Mouse (Mus musculus) kidney, embryonic 15.5 days (tissue): ENCODE data around the gene Bst2. TPM values are rescaled to one million over a fixed set of nuclear protein-coding genes. Genes with fewer than 3 reads are reported as not detected.
"Not testable (repeated sequence)": the region's sequence is repeated elsewhere in the genome, so short reads cannot be mapped to it uniquely, and the experiment has no call there.

Experiments used
- ATAC-seq: fragments of 200-750 bp; cut with Nextera tagmentation; replicated peaks from 2 replicates; pipeline ENCODE4 v1.8.0; 2017; ENCODE audit warnings: moderate TSS enrichment; ENCODE audit not compliant: low FRiP score
- H3K27ac ChIP-seq: fragments of 300-500 bp; sonication (generic); 2 replicates; pipeline ENCODE4 v1.5.1; 2015; ENCODE audit warnings: mild to moderate bottlenecking, inconsistent platforms
- H3K27me3 ChIP-seq: fragments of 300-500 bp; sonication (generic); 2 replicates; pipeline ENCODE4 v1.6.1; 2015; ENCODE audit warnings: inconsistent platforms
- H3K36me3 ChIP-seq: fragments of 300-500 bp; sonication (generic); 2 replicates; pipeline ENCODE4 v1.6.1; 2015; ENCODE audit warnings: inconsistent platforms
- H3K4me1 ChIP-seq: fragments of 300-500 bp; sonication (generic); 2 replicates; pipeline ENCODE4 v1.6.1; 2015; ENCODE audit warnings: inconsistent platforms
- H3K4me2 ChIP-seq: fragments of 300-500 bp; sonication (generic); 2 replicates; pipeline ENCODE4 v1.6.1; 2015; ENCODE audit warnings: moderate library complexity, mild to moderate bottlenecking, inconsistent platforms
- H3K4me3 ChIP-seq: fragments of 300-500 bp; sonication (generic); replicated peaks from 2 replicates; pipeline ENCODE4 v1.5.1; 2015; ENCODE audit warnings: mild to moderate bottlenecking, inconsistent platforms
- H3K9ac ChIP-seq: fragments of 300-500 bp; sonication (generic); 2 replicates; pipeline ENCODE4 v1.6.1; 2015; ENCODE audit warnings: mild to moderate bottlenecking, inconsistent platforms
- H3K9me3 ChIP-seq: fragments of 300-500 bp; sonication (generic); replicated peaks from 2 replicates; pipeline ENCODE4 v1.6.1; 2016; ENCODE audit warnings: inconsistent platforms
- WGBS: fragments of 180-500 bp; shearing (Covaris S2); methylation state at CpG from one replicate; pipeline ENCODE4 v1.1.7; 2015; ENCODE audit warnings: mixed read lengths; 5-methylcytosine and 5-hydroxymethylcytosine counted together
- polyA plus RNA-seq: library from polyadenylated mRNA; unstranded; fragments of >200 nt; fragmentation: Nextera tagmentation; extraction: Ambion mirVana; gene quantifications from 2 replicates; pipeline ENCODE4 v1.2.1, GENCODE M21; 2015

Gene Bst2
- polyA plus RNA-seq, 1 experiment from 2014 or later = 53.0 TPM

GRCm38 (mm10) chr8:71530735-71531467 lies 6.4 kb downstream of the Bst2 start:
- 54% methylated on average over 6 of the region's 12 CpGs for WGBS
- Histone ChIP-seq H3K27me3 (peaks cover 13% of the 10 kb centered on the region), H3K4me1 (peaks cover 45% of the 10 kb centered on the region), H3K27ac (0 out of 2 replicates have a peak overlapping the region, but pooled peaks have one; percentile 48)
- H3K4me3 ChIP-seq, H3K36me3 ChIP-seq, H3K4me2 ChIP-seq, H3K9ac ChIP-seq, ATAC-seq, H3K9me3 ChIP-seq: not testable (repeated sequence)

- no peak overlapping the region for H3K4me3 ChIP-seq
- peaks cover 32% of the 10 kb centered on the region for H3K27me3 ChIP-seq
- H3K4me1 ChIP-seq = peaks cover 47% of the 10 kb centered on the region
- H3K9ac ChIP-seq = no peak overlapping the region
- H3K4me2 ChIP-seq = no peak overlapping the region
- H3K9me3 ChIP-seq = no peaks in the 10 kb centered on the region
- peak overlapping the region; percentile 84 for H3K27ac ChIP-seq
- ATAC-seq = no peak
- H3K36me3 ChIP-seq = no peaks in the 10 kb centered on the region
- 79% methylated on average over 11 of the region's 11 CpGs for WGBS
These were observed 8.7 kb downstream of the Bst2 start for GRCm38 (mm10) chr8:71528362-71529073.

GRCm38 (mm10) chr8:71527162-71527870 lies 9.9 kb downstream of the Bst2 start:
- Histone ChIP-seq H3K27me3 (peaks cover 34% of the 10 kb centered on the region), H3K4me3 (no peak overlapping the region), H3K9ac (no peak overlapping the region), H3K4me1 (peaks cover 40% of the 10 kb centered on the region), H3K36me3 (no peaks in the 10 kb centered on the region), H3K4me2 (no peak overlapping the region), H3K9me3 (no peaks in the 10 kb centered on the region), H3K27ac (peak overlapping the region; percentile 84)
- 45% methylated on average over 3 of the region's 3 CpGs for WGBS
- ATAC-seq = no peak

GRCm38 (mm10) chr8:71526272-71526671 lies 11.0 kb downstream of the Bst2 start:
- Histone ChIP-seq H3K9me3 (no peaks in the 10 kb centered on the region), H3K4me1 (peaks cover 46% of the 10 kb centered on the region), H3K4me3 (no peak overlapping the region), H3K27me3 (peaks cover 34% of the 10 kb centered on the region), H3K9ac (no peak overlapping the region), H3K4me2 (no peak overlapping the region), H3K36me3 (no peaks in the 10 kb centered on the region), H3K27ac (peak overlapping the region; percentile 84)
- ATAC-seq = no peak
- WGBS = 25% methylated on average over 6 of the region's 6 CpGs

GRCm38 (mm10) chr8:71525226-71526050 lies 11.8 kb downstream of the Bst2 start, which contains the start of gene Ccdc194:
Ccdc194 (minus strand) TSS chr8:71525711.
- 10% methylated on average over 46 of the region's 46 CpGs for WGBS
- Histone ChIP-seq H3K27me3 (peaks cover 37% of the 10 kb centered on the region), H3K9me3 (no peaks in the 10 kb centered on the region), H3K4me3 (peak within 1 kb of the TSS; percentile 22), H3K4me2 (peak within 1 kb of the TSS; percentile 49), H3K9ac (peak within 1 kb of the TSS; percentile 15; the same call in 1 of the 2 replicates), H3K4me1 (peaks cover 47% of the 10 kb centered on the region), H3K27ac (peak within 1 kb of the TSS; percentile 84), H3K36me3 (no peaks in the 10 kb centered on the region)
- no peak for ATAC-seq

GRCm38 (mm10) chr8:71521634-71522033 lies 15.6 kb downstream of the Bst2 start:
- Histone ChIP-seq H3K27me3 (peaks cover 35% of the 10 kb centered on the region), H3K4me2 (peak overlapping the region; percentile 37), H3K4me3 (peak overlapping the region; percentile 14; the same call in 1 of the 2 replicates), H3K27ac (no peak overlapping the region), H3K9me3 (no peaks in the 10 kb centered on the region), H3K4me1 (peaks cover 40% of the 10 kb centered on the region), H3K36me3 (no peaks in the 10 kb centered on the region), H3K9ac (no peak overlapping the region)
- ATAC-seq = peak; percentile 90
- 5% methylated on average over 17 of the region's 17 CpGs for WGBS

- 40% methylated on average over 9 of the region's 10 CpGs for WGBS
- not testable (repeated sequence) for H3K9ac ChIP-seq, H3K36me3 ChIP-seq, ATAC-seq, H3K9me3 ChIP-seq, H3K4me2 ChIP-seq, H3K4me3 ChIP-seq, H3K27ac ChIP-seq
- H3K4me1 ChIP-seq = peaks cover 25% of the 10 kb centered on the region
- peaks cover 13% of the 10 kb centered on the region for H3K27me3 ChIP-seq
These were observed 18.0 kb downstream of the Bst2 start for GRCm38 (mm10) chr8:71519037-71519825.

GRCm38 (mm10) chr8:71516786-71517185 lies 20.5 kb downstream of the Bst2 start:
- peaks cover 10% of the 10 kb centered on the region; the same call in 1 of the 2 replicates for H3K27me3 ChIP-seq
- no peak overlapping the region for H3K9ac ChIP-seq
- no peaks in the 10 kb centered on the region for H3K36me3 ChIP-seq
- H3K4me2 ChIP-seq = no peak overlapping the region
- WGBS = 18% methylated on average over 6 of the region's 6 CpGs
- no peak overlapping the region for H3K4me3 ChIP-seq
- H3K9me3 ChIP-seq = no peaks in the 10 kb centered on the region
- peaks cover 24% of the 10 kb centered on the region for H3K4me1 ChIP-seq
- H3K27ac ChIP-seq = no peak overlapping the region
- ATAC-seq = no peak

- no peak overlapping the region for H3K27ac ChIP-seq
- H3K27me3 ChIP-seq = peaks cover 5% of the 10 kb centered on the region
- H3K4me3 ChIP-seq = no peak overlapping the region
- no peak for ATAC-seq
- H3K36me3 ChIP-seq = no peaks in the 10 kb centered on the region
- no peak overlapping the region for H3K9ac ChIP-seq
- H3K9me3 ChIP-seq = no peaks in the 10 kb centered on the region
- peaks cover 20% of the 10 kb centered on the region for H3K4me1 ChIP-seq
- no peak overlapping the region for H3K4me2 ChIP-seq
- 79% methylated on average over 5 of the region's 5 CpGs for WGBS
These were observed 22.2 kb downstream of the Bst2 start for GRCm38 (mm10) chr8:71515043-71515442.

- no peak overlapping the region for H3K4me2 ChIP-seq
- 66% methylated on average over 15 of the region's 15 CpGs for WGBS
- no peak for ATAC-seq
These were observed 24.1 kb downstream of the Bst2 start for GRCm38 (mm10) chr8:71513018-71513754.

More at GRCm38 (mm10) chr8:71513018-71513754, 24.1 kb downstream of the Bst2 start:
- no peaks in the 10 kb centered on the region for H3K36me3 ChIP-seq
- no peak overlapping the region for H3K9ac ChIP-seq
- peaks cover 19% of the 10 kb centered on the region for H3K4me1 ChIP-seq
- no peak overlapping the region for H3K4me3 ChIP-seq
- H3K9me3 ChIP-seq = no peaks in the 10 kb centered on the region
- 0 out of 2 replicates have a peak overlapping the region, but pooled peaks have one; percentile 41 for H3K27ac ChIP-seq
- peaks cover 22% of the 10 kb centered on the region for H3K27me3 ChIP-seq
